Mouse (Mus musculus): Measurements from ENCODE around the gene Dmgdh. TPM values are rescaled to one million over a fixed set of nuclear protein-coding genes. Genes with fewer than 3 reads are reported as not detected.

Dmgdh gene
- polyA plus RNA-seq, 1 experiment from 2014 or later = 1.3 TPM

DNA sequence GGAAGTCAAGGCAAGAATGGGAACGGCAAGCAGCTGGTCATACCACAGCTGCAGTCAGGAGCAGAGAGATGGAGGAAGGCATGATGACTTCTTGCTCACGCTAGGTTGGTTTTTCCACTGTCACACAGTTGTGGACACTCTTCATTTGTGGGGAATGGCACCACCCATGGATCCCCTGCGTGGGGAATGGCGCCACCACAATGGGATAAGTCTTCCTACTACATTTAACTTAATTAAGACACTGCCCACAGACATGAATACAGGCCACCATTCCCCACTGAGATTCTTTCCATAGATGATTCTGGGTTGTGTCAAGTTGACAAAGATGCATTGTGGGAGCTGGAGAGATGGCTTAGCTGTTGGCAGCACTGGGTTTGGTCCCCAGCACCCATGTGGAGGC lies 38.1 kb downstream of the Dmgdh start:
- Histone ChIP-seq H3K4me1 (no peaks in the 10 kb centered on the region), H3K27me3 (replicated peaks) (no peaks in the 10 kb centered on the region), H3K4me2 (no peak overlapping the region), H3K4me3 (replicated peaks) (no peak overlapping the region), H3K9me3 (no peaks in the 10 kb centered on the region), H3K27ac (no peak overlapping the region), H3K9ac (no peak overlapping the region), H3K36me3 (no peaks in the 10 kb centered on the region)
- WGBS = 95% methylated on average over 4 of the region's 4 CpGs
- no peak for ATAC-seq (ENCODE audit: insufficient read depth, low FRiP score, low read depth)

DNA sequence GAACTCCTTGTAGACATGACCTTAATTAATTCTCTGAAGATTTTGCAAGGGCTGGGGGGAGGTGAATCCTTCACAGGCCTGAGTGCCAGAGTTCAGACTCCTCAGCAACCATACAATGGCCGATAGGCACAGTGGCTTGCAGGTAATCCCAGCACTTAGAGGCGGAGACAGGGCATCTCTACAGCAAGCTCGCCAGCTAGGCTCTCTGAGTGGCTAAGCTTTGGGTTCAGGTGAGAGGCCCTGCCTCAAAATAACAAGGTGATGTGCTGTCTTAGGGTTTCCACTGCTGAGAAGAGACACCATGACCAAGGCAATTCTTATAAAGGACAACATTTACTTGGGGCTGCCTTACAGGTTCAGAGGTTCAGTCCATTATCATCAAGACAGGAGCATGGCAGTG lies 39.6 kb downstream of the Dmgdh start:
- no peak overlapping the region for H3K4me3 ChIP-seq (replicated peaks)
- H3K36me3 ChIP-seq = no peaks in the 10 kb centered on the region
- no peak for ATAC-seq (ENCODE audit: insufficient read depth, low FRiP score, low read depth)
- H3K4me1 ChIP-seq = no peaks in the 10 kb centered on the region
- no peak overlapping the region for H3K4me2 ChIP-seq
- WGBS = 86% methylated on average over 3 of the region's 3 CpGs
- no peaks in the 10 kb centered on the region for H3K27me3 ChIP-seq (replicated peaks)
- H3K9me3 ChIP-seq = no peaks in the 10 kb centered on the region
- no peak overlapping the region for H3K9ac ChIP-seq
- H3K27ac ChIP-seq = no peak overlapping the region

DNA sequence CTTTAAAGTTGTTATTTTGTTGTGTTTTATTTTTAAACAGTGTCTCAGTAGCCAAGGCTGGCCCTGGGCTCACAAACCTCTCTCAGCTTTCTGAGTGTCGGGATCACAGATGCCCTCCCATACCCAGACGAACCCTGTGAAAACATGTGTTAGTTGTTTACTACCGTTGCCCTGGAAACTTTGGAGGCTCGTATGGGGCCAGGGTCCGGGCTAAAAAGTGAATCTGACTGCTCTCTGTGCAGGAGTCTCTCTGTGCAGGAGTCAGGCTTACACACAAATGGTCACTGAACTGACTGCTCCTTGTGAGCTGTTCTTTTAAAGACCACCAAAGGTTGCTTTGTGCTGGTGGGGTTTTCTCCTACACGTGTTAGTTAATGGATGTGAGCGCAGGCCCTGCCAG lies 42.9 kb downstream of the Dmgdh start:
- no peak overlapping the region for H3K4me3 ChIP-seq (replicated peaks)
- no peak overlapping the region for H3K27ac ChIP-seq
- H3K36me3 ChIP-seq = no peaks in the 10 kb centered on the region
- 46% methylated on average over 7 of the region's 7 CpGs for WGBS
- no peaks in the 10 kb centered on the region for H3K27me3 ChIP-seq (replicated peaks)
- H3K9ac ChIP-seq = no peak overlapping the region
- H3K4me1 ChIP-seq = no peaks in the 10 kb centered on the region
- ATAC-seq (ENCODE audit: insufficient read depth, low FRiP score, low read depth) = no peak
- no peaks in the 10 kb centered on the region for H3K9me3 ChIP-seq
- H3K4me2 ChIP-seq = no peak overlapping the region

DNA sequence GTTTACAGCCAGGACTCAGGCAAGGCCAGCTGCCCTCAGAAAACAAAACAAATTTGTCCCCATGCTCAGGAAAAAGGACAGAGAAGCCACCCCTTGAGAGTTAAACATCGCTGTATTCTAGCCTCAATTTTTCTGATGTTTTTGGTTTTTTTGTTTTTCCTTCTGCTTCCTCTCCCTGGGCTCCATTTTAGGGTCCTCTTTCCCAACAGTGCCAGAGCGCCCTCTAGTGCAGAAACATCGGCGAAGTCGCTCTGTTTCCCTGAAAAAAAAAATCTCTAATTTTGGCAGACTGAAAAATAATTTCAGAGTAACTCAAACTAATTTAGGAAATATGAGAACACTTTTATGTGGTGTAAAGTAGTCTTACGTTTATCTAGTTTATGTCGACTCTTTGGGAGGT lies 44.7 kb downstream of the Dmgdh start:
- WGBS = 2% methylated on average over 7 of the region's 7 CpGs
- H3K4me3 ChIP-seq (replicated peaks) = no peak overlapping the region

DNA sequence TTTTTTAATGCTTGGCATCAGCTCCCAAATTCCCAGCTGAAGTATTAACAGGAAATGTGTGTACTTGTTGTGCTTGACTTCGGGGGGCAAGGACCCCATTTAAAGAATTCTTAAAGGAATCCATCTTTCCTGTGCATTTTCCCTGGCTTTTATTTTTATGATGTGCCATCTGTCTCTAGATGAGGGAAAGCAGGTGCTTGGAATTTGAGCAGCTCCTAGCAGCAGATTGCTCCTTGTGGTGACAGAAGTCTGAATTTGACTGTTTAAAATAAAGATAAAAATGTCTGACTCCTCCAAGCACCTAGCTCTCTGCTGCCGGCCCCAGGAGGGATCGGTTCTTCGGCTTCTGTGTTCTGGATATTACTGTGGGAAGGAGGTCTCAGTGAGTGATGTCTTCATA lies 47.7 kb downstream of the Dmgdh start:
- H3K4me2 ChIP-seq = no peak overlapping the region
- H3K27ac ChIP-seq = no peak overlapping the region
- no peak overlapping the region for H3K4me3 ChIP-seq (replicated peaks)
- H3K4me1 ChIP-seq = no peaks in the 10 kb centered on the region
- WGBS = 73% methylated on average over 4 of the region's 4 CpGs
- H3K36me3 ChIP-seq = no peaks in the 10 kb centered on the region
- no peak overlapping the region for H3K9ac ChIP-seq
- H3K27me3 ChIP-seq (replicated peaks) = no peaks in the 10 kb centered on the region
- no peaks in the 10 kb centered on the region for H3K9me3 ChIP-seq
- no peak for ATAC-seq (ENCODE audit: insufficient read depth, low FRiP score, low read depth)

More for the DNA sequence above, 44.7 kb downstream of the Dmgdh start:
- no peak for ATAC-seq (ENCODE audit: insufficient read depth, low FRiP score, low read depth)
- H3K9ac ChIP-seq = no peak overlapping the region
- no peaks in the 10 kb centered on the region for H3K4me1 ChIP-seq
- H3K4me2 ChIP-seq = no peak overlapping the region
- H3K27ac ChIP-seq = no peak overlapping the region
- H3K27me3 ChIP-seq (replicated peaks) = no peaks in the 10 kb centered on the region
- no peaks in the 10 kb centered on the region for H3K9me3 ChIP-seq
- H3K36me3 ChIP-seq = no peaks in the 10 kb centered on the region

DNA sequence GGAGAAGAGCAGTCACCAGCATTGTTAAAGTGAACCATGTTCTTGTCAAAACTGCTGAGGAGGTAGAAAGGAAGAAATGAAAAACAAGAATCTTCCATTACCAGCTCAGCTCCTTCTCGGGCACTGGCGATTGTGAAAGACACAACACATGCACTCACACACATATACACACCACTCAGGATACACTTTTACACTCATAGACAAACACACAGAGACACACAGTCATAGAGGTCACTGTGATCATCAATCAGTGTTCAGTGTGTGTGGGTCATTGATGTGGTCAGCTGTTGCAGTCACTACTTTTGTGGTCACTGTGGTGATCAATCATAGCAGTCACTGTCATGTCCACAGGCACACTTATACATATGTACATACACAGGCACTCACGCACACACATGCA lies 49.2 kb downstream of the Dmgdh start:
- 70% methylated on average over 3 of the region's 3 CpGs for WGBS
- Histone ChIP-seq H3K9ac (no peak overlapping the region), H3K4me2 (no peak overlapping the region), H3K27ac (no peak overlapping the region), H3K9me3 (no peaks in the 10 kb centered on the region), H3K4me1 (no peaks in the 10 kb centered on the region), H3K27me3 (replicated peaks) (no peaks in the 10 kb centered on the region), H3K36me3 (no peaks in the 10 kb centered on the region), H3K4me3 (replicated peaks) (no peak overlapping the region)
- ATAC-seq (ENCODE audit: insufficient read depth, low FRiP score, low read depth) = no peak

DNA sequence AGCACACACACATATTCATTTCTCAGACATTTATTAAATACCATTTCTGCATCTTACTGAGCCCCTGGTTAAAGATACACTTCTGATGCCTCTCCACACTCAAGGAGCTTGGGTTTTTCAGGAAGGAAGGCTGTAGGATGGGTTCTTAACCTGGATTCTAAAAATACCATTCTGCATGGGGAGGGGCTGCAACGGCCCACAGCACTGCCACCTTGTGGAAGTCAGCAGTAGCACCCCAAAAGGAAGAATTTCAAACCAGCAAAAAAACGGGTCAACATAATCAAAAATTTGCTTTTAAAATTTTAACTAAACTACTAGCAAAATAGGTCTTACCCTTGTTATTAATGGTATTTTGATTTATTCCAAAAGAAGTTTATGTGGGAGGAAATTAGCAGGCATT lies 50.0 kb downstream of the Dmgdh start:
- Histone ChIP-seq H3K4me3 (replicated peaks) (no peak overlapping the region), H3K9ac (no peak overlapping the region), H3K4me2 (no peak overlapping the region), H3K27me3 (replicated peaks) (no peaks in the 10 kb centered on the region), H3K9me3 (no peaks in the 10 kb centered on the region), H3K4me1 (no peaks in the 10 kb centered on the region), H3K36me3 (no peaks in the 10 kb centered on the region), H3K27ac (no peak overlapping the region)
- no peak for ATAC-seq (ENCODE audit: insufficient read depth, low FRiP score, low read depth)
- WGBS = 24% methylated on average over 2 of the region's 2 CpGs

DNA sequence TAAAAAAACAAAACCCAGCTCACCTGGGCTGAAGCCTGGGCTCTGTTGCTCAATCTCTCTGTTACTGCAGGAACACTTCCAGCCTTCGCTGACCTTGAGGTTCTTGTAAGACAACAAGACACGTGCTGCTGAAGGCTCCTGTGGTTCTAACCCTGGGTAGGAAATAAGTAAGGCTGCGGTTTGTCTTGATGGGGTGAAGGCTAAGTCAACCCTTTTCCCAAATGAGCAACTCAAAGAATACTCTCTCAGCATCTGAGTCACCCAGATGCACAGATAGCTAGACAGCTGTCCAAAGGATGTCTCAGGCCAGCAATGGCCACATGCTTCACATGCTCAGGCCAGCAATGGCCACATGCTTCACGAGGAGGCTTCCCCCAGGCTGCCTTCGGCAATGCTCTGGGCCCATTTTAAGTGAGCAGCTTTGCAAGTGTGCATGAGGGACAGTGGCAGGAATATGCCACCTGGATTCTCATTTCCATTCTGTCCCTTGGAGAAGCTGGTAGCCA lies 61.0 kb downstream of the Dmgdh start:
- 83% methylated on average over 5 of the region's 5 CpGs for WGBS
- H3K4me2 ChIP-seq = no peak overlapping the region
- no peaks in the 10 kb centered on the region for H3K4me1 ChIP-seq
- H3K27me3 ChIP-seq (replicated peaks) = no peaks in the 10 kb centered on the region
- no peak overlapping the region for H3K4me3 ChIP-seq (replicated peaks)
- ATAC-seq (ENCODE audit: insufficient read depth, low FRiP score, low read depth) = no peak
- no peak overlapping the region for H3K9ac ChIP-seq
- no peaks in the 10 kb centered on the region for H3K36me3 ChIP-seq
- H3K27ac ChIP-seq = no peak overlapping the region
- no peaks in the 10 kb centered on the region for H3K9me3 ChIP-seq

DNA sequence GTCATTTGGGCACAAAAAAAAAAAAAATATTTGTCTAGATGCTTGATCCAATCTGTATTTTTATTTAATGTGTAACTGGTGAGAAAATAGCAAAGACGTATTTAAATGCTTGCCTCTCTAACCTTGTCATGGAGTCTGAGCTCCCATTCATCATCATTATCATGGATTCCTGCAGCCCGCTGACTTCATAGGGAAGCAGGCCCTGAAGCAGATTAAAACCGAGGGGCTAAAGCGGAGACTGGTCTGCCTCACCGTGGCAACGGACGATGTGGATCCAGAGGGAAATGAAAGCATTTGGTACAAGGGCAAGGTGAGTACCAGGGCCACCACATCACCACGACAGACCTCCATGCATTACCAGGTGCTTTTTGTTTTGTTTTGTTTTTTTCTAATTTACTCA lies 69.9 kb downstream of the Dmgdh start:
- Histone ChIP-seq H3K9ac (no peak overlapping the region), H3K27ac (no peak overlapping the region), H3K27me3 (replicated peaks) (no peaks in the 10 kb centered on the region), H3K4me2 (no peak overlapping the region), H3K4me1 (no peaks in the 10 kb centered on the region), H3K9me3 (no peaks in the 10 kb centered on the region), H3K4me3 (replicated peaks) (no peak overlapping the region), H3K36me3 (no peaks in the 10 kb centered on the region)
- no peak for ATAC-seq (ENCODE audit: insufficient read depth, low FRiP score, low read depth)
- 55% methylated on average over 8 of the region's 8 CpGs for WGBS

DNA sequence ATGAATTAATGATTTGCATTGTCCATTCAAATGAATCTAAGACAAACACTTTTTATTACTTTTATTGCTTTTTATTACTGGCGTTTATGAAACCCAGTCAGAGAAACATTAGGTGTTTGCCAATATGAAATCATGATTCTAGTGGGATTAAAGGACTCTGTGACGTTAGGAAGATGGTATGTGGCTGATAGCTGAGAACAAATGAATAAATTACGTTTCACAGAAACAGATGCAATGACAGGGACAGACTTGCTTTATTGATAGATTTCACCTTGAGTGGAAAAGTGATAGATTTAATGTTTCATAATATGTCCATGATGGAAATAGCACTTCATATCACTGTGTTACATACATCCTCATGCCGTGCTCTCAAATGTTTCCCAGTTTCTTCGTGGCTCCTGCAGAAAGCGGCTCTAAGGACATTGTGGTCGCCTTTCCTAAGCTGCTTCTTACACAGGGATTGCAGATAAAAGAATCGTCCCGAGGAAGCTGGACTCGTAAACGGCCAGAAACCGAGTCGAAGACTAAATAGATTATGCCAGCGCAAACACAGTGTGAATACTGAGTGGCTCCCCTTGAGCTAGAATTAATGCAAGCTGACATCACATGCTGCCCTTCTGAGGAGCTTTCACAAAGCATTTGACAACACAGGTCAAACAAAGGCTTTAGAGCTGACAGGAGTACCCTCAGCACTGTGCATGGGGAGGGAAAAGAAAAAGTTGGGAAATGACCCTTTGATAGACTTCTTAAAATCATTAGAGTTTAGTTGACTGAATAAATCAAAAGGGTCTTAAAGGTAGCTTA lies 78.6 kb downstream of the Dmgdh start:
- WGBS = 54% methylated on average over 14 of the region's 14 CpGs
- Histone ChIP-seq H3K36me3 (no peaks in the 10 kb centered on the region), H3K9ac (no peak overlapping the region)

DNA sequence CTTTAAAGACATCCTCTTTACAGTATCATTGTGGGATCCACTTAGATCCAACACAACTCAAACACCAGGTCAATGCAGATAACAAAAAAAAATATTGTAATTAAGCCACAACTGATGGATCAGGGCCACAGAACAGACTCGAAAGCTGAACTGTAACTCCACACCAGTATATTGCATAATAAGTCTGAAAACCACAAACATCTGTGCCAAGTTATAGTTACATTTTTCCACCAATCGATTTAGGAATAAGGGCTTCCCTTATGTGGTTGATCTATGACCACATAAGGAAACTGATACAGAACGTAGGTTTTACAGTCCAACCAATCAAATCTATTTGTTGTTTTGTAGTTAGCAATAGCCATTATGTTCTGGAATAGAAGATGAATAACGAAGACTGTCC lies 80.9 kb downstream of the Dmgdh start:
- Histone ChIP-seq H3K4me1 (no peaks in the 10 kb centered on the region), H3K9me3 (no peaks in the 10 kb centered on the region), H3K4me3 (replicated peaks) (no peak overlapping the region), H3K27ac (no peak overlapping the region), H3K27me3 (replicated peaks) (no peaks in the 10 kb centered on the region), H3K4me2 (no peak overlapping the region), H3K36me3 (no peaks in the 10 kb centered on the region), H3K9ac (no peak overlapping the region)
- WGBS = 78% methylated on average over 4 of the region's 4 CpGs
- ATAC-seq (ENCODE audit: insufficient read depth, low FRiP score, low read depth) = no peak

More for the DNA sequence above, 78.6 kb downstream of the Dmgdh start:
- Histone ChIP-seq H3K27me3 (replicated peaks) (no peaks in the 10 kb centered on the region), H3K4me1 (no peaks in the 10 kb centered on the region), H3K9me3 (no peaks in the 10 kb centered on the region), H3K27ac (no peak overlapping the region), H3K4me3 (replicated peaks) (no peak overlapping the region), H3K4me2 (no peak overlapping the region)
- no peak for ATAC-seq (ENCODE audit: insufficient read depth, low FRiP score, low read depth)

DNA sequence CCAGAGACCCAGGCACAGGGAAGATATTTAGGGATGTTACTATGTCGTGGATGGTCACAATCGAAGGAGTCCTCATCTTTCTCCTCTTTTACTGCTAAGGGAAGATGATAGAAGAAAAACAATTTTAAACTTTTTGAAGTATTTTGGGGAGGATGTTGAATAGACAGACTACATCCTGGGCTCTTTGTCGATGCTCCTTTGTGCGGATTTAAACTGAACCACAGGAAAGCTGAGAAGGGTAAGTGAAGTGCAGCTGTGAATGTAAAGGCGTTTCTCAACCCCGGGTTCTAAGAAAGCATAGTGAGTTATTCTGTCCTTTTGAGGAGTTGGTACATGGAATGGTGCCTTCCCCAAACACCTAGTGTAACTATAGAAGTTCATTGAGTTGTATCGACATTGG lies 82.4 kb downstream of the Dmgdh start:
- H3K4me1 ChIP-seq = no peaks in the 10 kb centered on the region

DNA sequence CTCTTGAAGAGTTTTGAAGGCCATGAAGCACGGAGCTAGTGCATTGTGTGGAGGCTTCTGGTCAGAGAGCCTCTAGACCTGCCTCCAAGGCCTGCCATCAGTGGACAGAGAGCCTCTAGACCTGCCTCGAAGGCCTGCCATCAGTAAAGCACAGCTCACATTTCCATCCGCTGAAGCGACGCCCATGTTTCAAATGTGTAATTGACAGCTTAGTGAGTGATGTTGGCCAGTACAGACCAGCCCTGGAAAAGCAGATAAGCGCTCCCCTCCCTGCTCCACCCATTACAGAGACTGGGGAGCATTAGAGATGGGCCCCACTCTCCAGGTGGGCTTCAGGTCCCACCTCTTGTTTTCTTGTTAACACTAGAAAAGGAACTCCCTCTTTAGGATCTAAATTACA lies 83.3 kb downstream of the Dmgdh start:
- 77% methylated on average over 6 of the region's 6 CpGs for WGBS
- Histone ChIP-seq H3K27ac (no peak overlapping the region), H3K4me2 (no peak overlapping the region), H3K9ac (no peak overlapping the region), H3K36me3 (no peaks in the 10 kb centered on the region), H3K4me1 (no peaks in the 10 kb centered on the region), H3K4me3 (replicated peaks) (no peak overlapping the region), H3K27me3 (replicated peaks) (no peaks in the 10 kb centered on the region), H3K9me3 (no peaks in the 10 kb centered on the region)
- no peak for ATAC-seq (ENCODE audit: insufficient read depth, low FRiP score, low read depth)

More for the DNA sequence above, 82.4 kb downstream of the Dmgdh start:
- 88% methylated on average over 7 of the region's 7 CpGs for WGBS
- Histone ChIP-seq H3K9me3 (no peaks in the 10 kb centered on the region), H3K4me3 (replicated peaks) (no peak overlapping the region), H3K27me3 (replicated peaks) (no peaks in the 10 kb centered on the region), H3K4me2 (no peak overlapping the region), H3K9ac (no peak overlapping the region), H3K36me3 (no peaks in the 10 kb centered on the region), H3K27ac (no peak overlapping the region)
- no peak for ATAC-seq (ENCODE audit: insufficient read depth, low FRiP score, low read depth)
